Mouse (Mus musculus) stomach, embryonic 16.5 days (tissue): ENCODE data around the gene Tsga13. TPM values are rescaled to one million over a fixed set of nuclear protein-coding genes. Genes with fewer than 3 reads are reported as not detected.
A peak's percentile ranks its signal among the peaks of the same experiment; 100 is the strongest.

Experiments used
- ATAC-seq: fragments of 200-750 bp; cut with Nextera tagmentation; 2 replicates; pipeline ENCODE4 v1.8.0; 2017; ENCODE audit warnings: moderate number of reproducible peaks, moderate TSS enrichment; ENCODE audit not compliant: insufficient read depth, low FRiP score
- H3K27ac ChIP-seq: fragments of 300-500 bp; sonication (generic); 2 replicates; pipeline ENCODE4 v1.5.1; 2014; ENCODE audit warnings: low read length
- H3K27me3 ChIP-seq: fragments of 300-500 bp; sonication (generic); 2 replicates; pipeline ENCODE4 v1.6.1; 2014; ENCODE audit warnings: low read length, control low read depth, mixed read lengths; ENCODE audit not compliant: control insufficient read depth, insufficient read depth
- H3K36me3 ChIP-seq: fragments of 300-500 bp; sonication (generic); 2 replicates; pipeline ENCODE4 v1.6.1; 2014; ENCODE audit warnings: low read length; ENCODE audit not compliant: control insufficient read depth, insufficient read depth
- H3K4me1 ChIP-seq: fragments of 300-500 bp; sonication (generic); 2 replicates; pipeline ENCODE4 v1.6.1; 2014; ENCODE audit warnings: low read length, control low read depth, mixed read lengths; ENCODE audit not compliant: control insufficient read depth, insufficient read depth
- H3K4me2 ChIP-seq: fragments of 300-500 bp; sonication (generic); 2 replicates; pipeline ENCODE4 v1.6.1; 2014; ENCODE audit warnings: low read depth, low read length, mixed read lengths
- H3K4me3 ChIP-seq: fragments of 300-500 bp; sonication (generic); replicated peaks from 2 replicates; pipeline ENCODE4 v1.5.1; 2014; ENCODE audit warnings: mild to moderate bottlenecking, low read length
- H3K9ac ChIP-seq: fragments of 300-500 bp; sonication (generic); 2 replicates; pipeline ENCODE4 v1.6.1; 2014; ENCODE audit warnings: low read length
- H3K9me3 ChIP-seq: fragments of 300-500 bp; sonication (generic); replicated peaks from 2 replicates; pipeline ENCODE4 v1.6.1; 2016; ENCODE audit warnings: low read length, control low read depth; ENCODE audit not compliant: control insufficient read depth
- WGBS: fragments of 180-500 bp; shearing (Covaris S2); extraction: QIAGEN DNeasy Blood & Tissue Kit; methylation state at CpG from one replicate; pipeline ENCODE4 v1.1.7; 2014; 5-methylcytosine and 5-hydroxymethylcytosine counted together
- polyA plus RNA-seq: library from polyadenylated mRNA; unstranded; fragments of >200 nt; fragmentation: Nextera tagmentation; extraction: Ambion mirVana; gene quantifications from 2 replicates; pipeline ENCODE4 v1.2.1, GENCODE M21; 2015

The Tsga13 gene
- polyA plus RNA-seq, 1 experiment from 2014 or later = not detected

DNA sequence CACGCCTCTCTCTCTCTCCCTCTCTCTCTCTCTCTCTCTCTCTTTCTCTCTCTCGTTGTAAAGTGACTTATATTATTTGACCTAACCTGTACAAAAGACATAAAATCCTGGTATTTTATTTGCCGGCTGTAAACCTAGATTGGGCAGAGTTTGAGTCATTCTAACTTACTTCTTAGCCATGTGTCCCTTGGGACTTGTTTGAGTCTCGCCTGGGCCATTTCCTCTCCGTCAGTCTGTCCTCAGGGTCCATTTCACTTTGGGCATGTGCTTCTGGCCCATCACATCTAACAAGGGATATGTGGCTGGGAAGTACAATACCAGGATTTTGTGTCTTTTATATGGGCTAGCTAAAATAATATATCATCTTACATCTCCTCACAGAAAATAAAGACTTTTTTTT lies 10.5 kb downstream of the Tsga13 start:
- no peaks in the 10 kb centered on the region for H3K4me1 ChIP-seq
- no peak for ATAC-seq
- no peak overlapping the region for H3K4me3 ChIP-seq
- H3K9ac ChIP-seq = no peak overlapping the region
- H3K4me2 ChIP-seq = no peak overlapping the region
- no peaks in the 10 kb centered on the region for H3K9me3 ChIP-seq
- H3K36me3 ChIP-seq = no peaks in the 10 kb centered on the region
- H3K27me3 ChIP-seq = no peaks in the 10 kb centered on the region
- H3K27ac ChIP-seq = no peak overlapping the region
- 79% methylated on average over 5 of the region's 5 CpGs for WGBS

- no peak overlapping the region for H3K4me2 ChIP-seq
- ATAC-seq = no peak
- H3K9me3 ChIP-seq = no peaks in the 10 kb centered on the region
- WGBS = 36% methylated on average over 3 of the region's 3 CpGs
- no peaks in the 10 kb centered on the region for H3K4me1 ChIP-seq
- H3K9ac ChIP-seq = no peak overlapping the region
- H3K27ac ChIP-seq = no peak overlapping the region
- H3K4me3 ChIP-seq = no peak overlapping the region
- H3K36me3 ChIP-seq = no peaks in the 10 kb centered on the region
- H3K27me3 ChIP-seq = no peaks in the 10 kb centered on the region
These were observed 11.3 kb downstream of the Tsga13 start for GRCm38 (mm10) chr6:30904033-30904432.

- 69% methylated on average over 6 of the region's 6 CpGs for WGBS
- no peak for ATAC-seq
These were observed 17.9 kb downstream of the Tsga13 start for GRCm38 (mm10) chr6:30897520-30897919.

DNA sequence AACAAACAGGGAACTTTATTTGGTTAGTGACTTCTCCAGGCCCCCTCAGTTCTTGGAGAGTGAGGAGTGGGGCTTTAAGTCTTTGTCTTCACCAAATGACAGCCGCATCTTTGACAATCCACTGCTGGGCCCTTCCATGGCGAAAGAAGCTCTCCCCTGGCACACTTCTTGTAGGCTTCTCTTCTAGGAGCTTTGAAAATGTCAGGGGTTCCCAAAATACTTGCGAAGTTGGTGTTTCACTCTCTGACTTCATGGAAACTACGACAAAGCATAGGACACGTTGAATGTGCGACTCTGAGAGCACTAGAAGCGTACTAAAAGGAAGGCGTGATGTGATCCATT lies 18.4 kb downstream of the Tsga13 start:
- ATAC-seq = no peak
- H3K9ac ChIP-seq = peak overlapping the region; percentile 75
- H3K4me3 ChIP-seq = peak overlapping the region; percentile 53
- no peaks in the 10 kb centered on the region for H3K27me3 ChIP-seq
- H3K27ac ChIP-seq = peak overlapping the region; percentile 95
- H3K4me1 ChIP-seq = peaks cover 13% of the 10 kb centered on the region; the same call in 1 of the 2 replicates
- peak overlapping the region; percentile 84 for H3K4me2 ChIP-seq
- H3K36me3 ChIP-seq = no peaks in the 10 kb centered on the region
- no peaks in the 10 kb centered on the region for H3K9me3 ChIP-seq
- 20% methylated on average over 8 of the region's 8 CpGs for WGBS

More at GRCm38 (mm10) chr6:30897520-30897919, 17.9 kb downstream of the Tsga13 start:
- Histone ChIP-seq H3K27ac (no peak overlapping the region), H3K4me2 (peak overlapping the region; percentile 84; the same call in 1 of the 2 replicates), H3K4me3 (no peak overlapping the region), H3K27me3 (no peaks in the 10 kb centered on the region), H3K4me1 (peaks cover 13% of the 10 kb centered on the region; the same call in 1 of the 2 replicates), H3K9me3 (no peaks in the 10 kb centered on the region), H3K9ac (no peak overlapping the region), H3K36me3 (no peaks in the 10 kb centered on the region)

DNA sequence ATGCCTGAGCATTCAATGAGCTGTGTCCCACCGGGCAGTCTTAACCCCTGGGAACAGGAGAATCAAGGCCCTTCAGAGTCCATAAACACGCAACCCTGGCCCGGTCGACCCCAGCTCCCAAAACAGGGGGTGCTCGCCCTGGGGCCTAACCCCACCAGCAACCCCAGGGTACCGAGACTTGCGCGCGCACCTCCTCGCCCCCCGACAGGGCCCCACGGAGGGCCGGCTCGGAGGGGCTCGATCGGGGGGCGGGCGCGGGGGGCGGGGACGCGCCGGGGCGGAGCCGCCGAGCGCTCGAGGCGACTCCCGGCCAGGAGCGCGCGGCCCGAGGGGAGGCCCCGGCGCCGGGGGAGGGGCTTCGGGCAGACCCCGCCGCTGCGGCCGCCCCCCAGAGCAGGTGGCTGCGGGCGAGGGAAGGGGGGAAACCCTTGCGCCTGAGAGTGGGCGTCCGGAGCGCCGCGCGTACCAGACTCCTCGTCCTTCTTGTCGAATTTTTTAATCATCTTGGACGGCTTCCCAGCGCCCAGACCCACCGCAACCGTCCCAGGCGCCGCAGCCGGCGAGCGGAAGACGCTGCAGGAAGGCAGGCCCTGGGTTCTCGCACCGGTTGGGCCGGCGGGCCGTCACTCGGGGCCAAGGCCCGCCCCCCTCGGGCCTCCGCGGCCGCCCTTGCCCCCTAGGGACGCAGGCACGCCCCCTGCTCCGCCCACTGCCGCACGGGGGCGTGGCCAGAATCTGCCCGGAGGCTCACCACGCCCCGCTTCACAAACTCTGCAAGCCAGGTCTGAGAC lies 19.0 kb downstream of the Tsga13 start, which contains the start of gene Copg2:
Copg2 (minus strand) TSS at position 600 of the 791 bp plus-strand sequence.
- H3K27ac ChIP-seq = peak within 1 kb of the TSS; percentile 95
- peaks cover 13% of the 10 kb centered on the region; the same call in 1 of the 2 replicates for H3K4me1 ChIP-seq
- H3K4me2 ChIP-seq = peak within 1 kb of the TSS; percentile 84
- WGBS = under 1% methylated on average over 77 of the region's 83 CpGs
- peak within 1 kb of the TSS; percentile 75 for H3K9ac ChIP-seq
- H3K27me3 ChIP-seq = no peaks in the 10 kb centered on the region
- no peaks in the 10 kb centered on the region for H3K9me3 ChIP-seq
- peak; percentile 99 for ATAC-seq
- no peaks in the 10 kb centered on the region for H3K36me3 ChIP-seq
- peak within 1 kb of the TSS; percentile 53 for H3K4me3 ChIP-seq

DNA sequence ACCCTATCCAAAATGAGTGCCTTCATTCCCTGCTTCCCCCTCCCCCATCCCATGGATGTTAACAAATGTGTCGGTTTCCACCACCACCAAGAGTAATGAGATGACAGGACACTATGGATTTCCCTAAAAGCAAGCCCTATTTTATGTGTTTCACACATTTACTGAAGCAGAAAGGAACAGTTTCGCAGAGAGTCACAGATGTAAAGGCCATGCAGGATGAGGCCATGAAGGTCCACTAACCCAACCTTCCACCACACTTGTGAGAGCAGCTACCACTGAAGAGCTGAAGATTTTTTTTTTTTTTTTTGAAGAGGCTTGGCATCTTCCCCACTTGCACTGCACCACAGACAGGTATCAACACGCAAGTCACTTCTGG lies 19.6 kb downstream of the Tsga13 start:
- Histone ChIP-seq H3K4me1 (peaks cover 13% of the 10 kb centered on the region; the same call in 1 of the 2 replicates), H3K4me2 (peak overlapping the region; percentile 66), H3K9me3 (no peaks in the 10 kb centered on the region), H3K27ac (peak overlapping the region; percentile 95), H3K4me3 (peak overlapping the region; percentile 53), H3K36me3 (no peaks in the 10 kb centered on the region), H3K27me3 (no peaks in the 10 kb centered on the region), H3K9ac (peak overlapping the region; percentile 73)
- ATAC-seq = no peak; the same call in 1 of the 2 replicates
- WGBS = 21% methylated on average over 3 of the region's 3 CpGs

- WGBS = 70% methylated on average over 4 of the region's 4 CpGs
- ATAC-seq = no peak
These were observed 22.3 kb downstream of the Tsga13 start for GRCm38 (mm10) chr6:30893081-30893480.

DNA sequence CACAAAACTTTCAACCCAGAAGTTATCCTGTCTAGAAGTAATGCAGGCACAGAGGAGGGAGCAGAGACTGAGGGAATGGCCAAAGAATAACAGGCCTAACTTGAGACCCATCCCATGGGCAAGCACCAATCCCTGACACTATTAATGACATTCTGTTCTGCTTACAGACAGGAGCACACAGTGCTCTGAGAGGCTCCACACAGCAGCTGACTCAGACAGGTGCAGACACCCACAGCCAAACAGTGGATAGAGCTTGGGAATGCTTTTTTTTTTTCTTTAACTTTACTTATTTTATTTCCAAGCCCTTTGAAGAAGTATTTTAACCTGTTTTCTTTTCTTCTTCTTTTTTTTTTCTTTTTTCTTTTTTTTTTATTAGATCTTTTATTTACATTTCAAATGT lies 23.6 kb downstream of the Tsga13 start:
- Histone ChIP-seq H3K9ac (no peak overlapping the region), H3K27ac (no peak overlapping the region), H3K36me3 (no peaks in the 10 kb centered on the region), H3K9me3 (no peaks in the 10 kb centered on the region), H3K4me2 (no peak overlapping the region), H3K4me3 (no peak overlapping the region), H3K27me3 (no peaks in the 10 kb centered on the region), H3K4me1 (peaks cover 8% of the 10 kb centered on the region; the same call in 1 of the 2 replicates)
- no peak for ATAC-seq

More at GRCm38 (mm10) chr6:30893081-30893480, 22.3 kb downstream of the Tsga13 start:
- Histone ChIP-seq H3K4me1 (peaks cover 13% of the 10 kb centered on the region; the same call in 1 of the 2 replicates), H3K27ac (no peak overlapping the region), H3K9me3 (no peaks in the 10 kb centered on the region), H3K36me3 (no peaks in the 10 kb centered on the region), H3K27me3 (no peaks in the 10 kb centered on the region), H3K4me3 (no peak overlapping the region), H3K9ac (no peak overlapping the region), H3K4me2 (no peak overlapping the region)

- Histone ChIP-seq H3K9me3 (no peaks in the 10 kb centered on the region), H3K4me1 (no peaks in the 10 kb centered on the region), H3K9ac (no peak overlapping the region), H3K27me3 (no peaks in the 10 kb centered on the region), H3K36me3 (no peaks in the 10 kb centered on the region; the same call in 1 of the 2 replicates), H3K27ac (no peak overlapping the region), H3K4me3 (no peak overlapping the region), H3K4me2 (no peak overlapping the region)
- no peak for ATAC-seq
- 86% methylated on average over 3 of the region's 3 CpGs for WGBS
These were observed 30.5 kb downstream of the Tsga13 start for GRCm38 (mm10) chr6:30884856-30885255.
